Mouse (Mus musculus) hematopoietic stem cell, adult 5-6 weeks (primary cell): ENCODE data around the gene Gm10447. TPM values are rescaled to one million over a fixed set of nuclear protein-coding genes. Genes with fewer than 3 reads are reported as not detected.

Experiments
- ATAC-seq, 2 experiments: fragments of 125-278 bp in 1 of 2; replicated peaks in 1 of 2; 2 replicates each; pipeline ENCODE4 v1.8.0; 2016 to 2017; ENCODE audit warnings: inconsistent platforms in 2 of 2, mild to moderate bottlenecking in 2 of 2, moderate number of reproducible peaks in 2 of 2, low read depth in 1 of 2, moderate TSS enrichment in 1 of 2; ENCODE audit not compliant: low FRiP score in 2 of 2, poor library complexity in 2 of 2, severe bottlenecking in 2 of 2, insufficient read depth in 1 of 2, low TSS enrichment in 1 of 2
- total RNA-seq: library from RNA; stranded (forward); fragments of 172-1452, 232-1000 nt; gene quantifications from 2 replicates; pipeline ENCODE4 v1.2.3, GENCODE M21; 2017

Gene Gm10447
- not detected in 2 replicates for total RNA-seq

GRCm38 (mm10) chr11:53456474-53457371 lies at the start of gene Gm10447, which contains the start of gene Shroom1:
Gene Gm10447, minus strand, starts transcription at chr11:53457110.
Gene Shroom1, plus strand, starts transcription at chr11:53457205.
- ATAC-seq, result peak; percentile 44 to 68; a peak in 3 of 4 replicates

GRCm38 (mm10) chr11:53505026-53505663 lies 48.2 kb upstream of the Gm10447 start:
- no peak for ATAC-seq

- no peak for ATAC-seq
Measured at GRCm38 (mm10) chr11:53504376-53504775, 47.5 kb upstream of the Gm10447 start.

- no peak for ATAC-seq
Measured at GRCm38 (mm10) chr11:53503738-53504137, 46.8 kb upstream of the Gm10447 start.

- no peak for ATAC-seq
Measured at GRCm38 (mm10) chr11:53502039-53502765, 45.3 kb upstream of the Gm10447 start.

- no peak for ATAC-seq
Measured at GRCm38 (mm10) chr11:53500569-53500968, 43.7 kb upstream of the Gm10447 start.

GRCm38 (mm10) chr11:53496946-53497345 lies 40.0 kb upstream of the Gm10447 start:
- ATAC-seq, result peak; percentile 77 to 84

- ATAC-seq, result no peak
Measured at GRCm38 (mm10) chr11:53495417-53495816, 38.5 kb upstream of the Gm10447 start.

GRCm38 (mm10) chr11:53493243-53493955 lies 36.5 kb upstream of the Gm10447 start:
- ATAC-seq, result no peak

- no peak for ATAC-seq
Measured at GRCm38 (mm10) chr11:53491954-53492401, 35.1 kb upstream of the Gm10447 start.

GRCm38 (mm10) chr11:53489421-53489820 lies 32.5 kb upstream of the Gm10447 start:
- no peak for ATAC-seq

GRCm38 (mm10) chr11:53489007-53489406 lies 32.1 kb upstream of the Gm10447 start:
- ATAC-seq, result no peak

- ATAC-seq, result peak; percentile 31 to 44; a peak in 2 of 4 replicates
Measured at GRCm38 (mm10) chr11:53486822-53487594, 30.1 kb upstream of the Gm10447 start.

GRCm38 (mm10) chr11:53486351-53486750 lies 29.4 kb upstream of the Gm10447 start:
- no peak for ATAC-seq

GRCm38 (mm10) chr11:53485719-53486118 lies 28.8 kb upstream of the Gm10447 start:
- no peak for ATAC-seq

- no peak for ATAC-seq
Measured at GRCm38 (mm10) chr11:53483159-53483891, 26.4 kb upstream of the Gm10447 start.
